Mouse (Mus musculus): ENCODE results near the gene Krtap24-1.

- TF ChIP-seq CTCF (conservative IDR thresholded peaks at IDR 0.05; ENCODE audit: low read length) (no peak), NANOG (IDR thresholded peaks at IDR 0.05; ENCODE audit: borderline replicate concordance, low read length) (no peak)
These were observed at the start of gene Krtap24-1 for GRCm38 (mm10) chr16:88611922-88612321.
